Mouse (Mus musculus): ENCODE results near the gene Hsd3b7.
A peak's percentile ranks its signal among the peaks of the same experiment; 100 is the strongest.

Hsd3b7 gene

DNA sequence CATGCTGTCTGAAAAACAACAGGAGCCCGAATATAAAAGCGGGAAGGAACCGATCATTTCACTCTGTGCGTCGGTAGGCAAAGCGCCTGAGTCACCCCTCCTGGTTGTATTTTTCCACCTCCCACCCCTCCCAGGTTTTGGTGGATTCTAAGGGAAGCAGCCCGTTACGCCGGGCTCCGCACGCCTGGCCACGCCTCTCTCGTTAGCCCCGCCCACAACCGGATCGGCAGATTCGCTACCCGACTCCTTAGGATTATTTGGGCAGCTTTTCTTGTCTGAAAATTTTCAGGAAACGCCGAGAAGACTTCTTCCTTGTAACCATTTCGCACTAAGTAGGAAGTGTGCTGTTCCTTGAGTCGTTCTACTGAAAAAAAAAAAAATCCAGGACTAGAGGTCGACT is 24.0 kb upstream of the Hsd3b7 start, which contains the start of gene Setd1a:
Gene Setd1a, plus strand, starts transcription at position 245 of the 400 bp plus-strand sequence.
- DNase-seq = peak; percentile 91

DNA sequence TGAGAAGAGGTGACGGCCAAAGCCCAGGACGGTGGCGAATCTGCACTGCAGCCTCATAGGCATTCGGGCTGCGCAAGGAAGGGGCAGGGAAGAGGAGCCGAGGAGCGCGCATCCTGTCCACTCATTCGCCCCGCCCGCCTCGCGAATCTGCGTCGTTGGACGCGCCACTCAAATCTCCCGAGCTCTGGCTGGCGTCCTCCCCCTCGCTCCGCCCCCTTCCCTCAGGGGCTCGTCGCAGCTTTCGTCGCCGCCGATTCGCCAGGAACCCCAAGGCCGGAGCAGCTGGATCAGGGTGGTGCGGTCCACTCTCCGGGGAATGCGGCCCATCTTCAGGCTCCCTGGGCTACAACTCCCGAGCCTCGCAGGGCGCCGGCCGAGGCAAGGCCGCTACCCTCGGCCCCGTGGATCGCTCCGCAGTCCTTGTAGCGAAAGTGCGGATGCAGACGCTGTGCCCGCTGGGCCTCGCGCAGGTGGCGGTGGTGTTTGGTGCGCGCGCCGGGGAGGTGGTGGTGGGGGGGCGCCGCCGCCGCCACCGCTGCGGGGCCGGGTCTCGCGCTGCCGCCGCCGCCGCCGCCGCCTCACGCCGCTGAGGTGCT is 23.4 kb upstream of the Hsd3b7 start:
- peak; percentile 98 for DNase-seq

DNA sequence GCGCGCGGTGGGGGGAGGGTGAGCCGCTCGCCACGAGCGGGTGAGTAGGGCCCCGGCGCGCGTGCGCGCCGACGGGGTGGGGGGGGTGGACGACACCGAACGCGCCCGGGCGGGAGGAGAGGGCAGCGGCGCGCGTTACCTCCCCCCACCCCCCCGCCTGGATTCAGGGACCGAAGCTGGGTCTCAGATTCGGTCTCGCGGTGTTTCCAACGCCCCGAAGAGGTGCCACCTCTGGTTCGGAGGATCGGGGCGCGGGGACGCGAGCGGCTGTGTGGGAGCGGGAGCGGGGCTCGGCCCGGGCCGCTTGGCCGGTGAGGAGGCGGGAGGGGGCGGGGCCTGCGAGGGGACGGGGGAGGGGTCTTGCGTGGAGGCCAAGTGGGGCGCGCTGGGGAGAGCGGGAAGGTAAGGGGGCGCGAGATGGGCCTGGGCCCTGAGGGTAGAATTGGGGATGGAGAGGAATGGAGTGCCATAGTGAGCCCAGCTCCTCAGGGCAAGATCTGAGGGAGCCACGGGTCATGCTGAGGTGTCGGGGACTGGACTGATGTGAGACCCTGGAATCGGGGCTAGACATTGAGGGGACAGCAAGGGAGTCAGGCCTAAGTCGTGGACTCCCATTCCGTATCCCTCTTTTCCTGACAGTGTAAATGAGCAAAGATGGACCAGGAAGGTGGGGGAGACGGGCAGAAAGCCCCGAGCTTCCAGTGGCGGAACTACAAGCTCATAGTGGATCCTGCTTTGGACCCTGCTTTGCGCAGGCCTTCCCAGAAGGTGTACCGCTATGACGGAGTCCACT is 22.7 kb upstream of the Hsd3b7 start:
- peak; percentile 78 for DNase-seq

DNA sequence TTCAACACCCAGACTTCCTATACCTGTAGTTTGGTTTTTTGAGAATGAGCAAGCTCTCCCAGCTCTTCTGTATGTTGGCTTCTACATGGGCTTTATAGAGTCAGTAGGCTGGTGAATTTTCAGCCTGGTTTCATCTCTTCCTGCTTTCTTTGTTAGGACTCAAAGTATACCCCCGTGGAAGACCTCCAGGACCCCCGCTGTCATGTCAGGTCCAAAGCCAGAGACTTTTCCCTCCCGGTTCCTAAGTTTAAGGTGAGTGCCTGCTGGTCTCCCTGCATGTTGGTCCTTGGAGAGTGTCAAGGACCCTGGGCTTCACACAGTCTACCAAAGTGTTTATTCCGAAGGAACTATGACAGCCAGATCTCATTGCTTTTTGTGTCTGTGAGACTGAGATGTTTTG is 22.1 kb upstream of the Hsd3b7 start:
- peak; percentile 64 for DNase-seq

DNA sequence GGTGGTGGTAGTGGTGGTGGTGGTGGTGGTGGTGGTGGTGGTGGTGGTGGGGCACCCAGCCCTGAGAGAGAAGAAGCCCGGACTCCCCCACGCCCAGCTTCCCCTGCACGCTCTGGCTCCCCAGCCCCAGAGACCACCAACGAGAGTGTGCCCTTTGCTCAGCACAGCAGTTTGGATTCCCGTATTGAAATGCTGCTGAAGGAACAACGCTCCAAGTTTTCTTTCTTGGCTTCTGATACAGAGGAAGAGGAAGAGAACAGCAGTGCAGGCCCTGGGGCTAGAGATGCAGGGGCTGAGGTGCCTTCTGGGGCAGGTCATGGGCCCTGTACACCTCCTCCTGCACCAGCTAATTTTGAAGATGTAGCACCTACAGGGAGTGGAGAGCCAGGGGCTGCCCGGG is 15.1 kb upstream of the Hsd3b7 start, which contains the start of gene Gm49388:
Gene Gm49388, plus strand, starts transcription at position 301 of the 400 bp plus-strand sequence.
- no peak for DNase-seq

DNA sequence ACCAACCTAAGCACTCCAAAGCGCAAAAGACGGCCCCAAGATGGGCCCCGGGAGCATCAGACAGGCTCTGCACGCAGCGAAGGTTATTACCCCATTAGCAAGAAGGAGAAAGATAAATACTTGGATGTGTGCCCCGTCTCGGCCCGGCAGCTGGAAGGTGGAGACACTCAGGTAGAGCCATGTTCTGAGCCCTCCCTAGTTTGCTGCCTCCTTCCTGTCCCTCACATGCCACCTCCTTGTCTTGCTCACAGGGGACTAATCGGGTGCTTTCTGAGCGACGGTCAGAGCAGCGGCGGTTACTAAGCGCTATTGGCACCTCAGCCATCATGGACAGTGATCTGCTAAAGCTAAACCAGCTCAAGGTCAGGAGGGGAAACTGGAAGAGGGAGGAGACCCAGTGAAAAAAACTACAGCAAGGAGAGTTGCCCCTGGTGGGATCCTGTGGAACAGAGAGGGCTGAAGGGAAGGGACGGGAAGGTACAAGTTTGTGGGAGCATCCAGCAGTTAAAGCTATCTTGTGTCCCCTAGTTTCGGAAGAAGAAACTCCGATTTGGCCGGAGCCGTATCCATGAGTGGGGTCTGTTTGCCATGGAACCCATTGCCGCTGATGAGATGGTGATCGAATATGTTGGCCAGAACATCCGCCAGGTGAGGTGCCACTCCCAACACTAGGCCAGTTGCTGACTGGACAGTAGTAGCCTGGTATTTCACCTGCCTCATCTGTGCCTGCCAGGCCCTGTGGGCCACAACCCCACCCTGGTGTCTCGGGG is 3.1 kb upstream of the Hsd3b7 start:
- peak; percentile 64 for DNase-seq

DNA sequence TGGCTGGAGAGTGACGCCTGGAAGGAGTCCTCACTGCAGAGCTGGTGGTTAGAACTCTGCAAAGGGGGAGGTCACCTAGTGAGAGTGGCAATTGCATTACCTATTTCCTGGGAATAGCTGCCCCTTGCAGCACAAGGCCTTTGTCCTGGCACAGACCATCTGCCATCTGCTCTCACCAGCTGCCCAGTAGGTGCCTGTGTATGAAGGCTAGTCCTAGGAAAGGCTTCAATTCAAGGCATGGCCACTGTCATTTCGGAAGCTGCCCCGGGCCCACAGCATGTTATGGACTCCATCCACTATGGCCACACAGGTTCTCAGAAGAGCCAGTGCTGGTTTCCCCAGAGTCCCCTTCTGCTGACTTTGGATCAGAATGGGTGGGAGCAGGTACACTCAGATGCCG is 1.8 kb upstream of the Hsd3b7 start:
- DNase-seq = peak; percentile 98

DNA sequence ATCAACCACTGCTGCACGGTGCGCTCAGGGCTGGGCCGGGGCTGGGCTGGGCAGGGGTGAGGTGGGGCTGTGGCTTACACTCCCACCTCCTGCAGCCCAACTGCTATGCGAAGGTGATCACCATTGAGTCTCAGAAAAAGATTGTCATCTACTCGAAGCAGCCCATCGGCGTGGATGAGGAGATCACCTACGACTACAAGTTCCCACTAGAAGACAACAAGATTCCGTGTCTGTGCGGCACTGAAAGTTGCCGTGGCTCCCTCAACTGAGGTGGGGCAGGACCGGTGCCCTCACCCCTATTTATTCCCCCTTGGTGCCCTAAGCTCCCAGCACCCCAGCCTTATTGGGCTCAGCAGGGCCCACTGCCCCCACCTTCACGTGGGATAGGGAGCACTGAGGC is 1.2 kb upstream of the Hsd3b7 start:
- DNase-seq = peak; percentile 64

DNA sequence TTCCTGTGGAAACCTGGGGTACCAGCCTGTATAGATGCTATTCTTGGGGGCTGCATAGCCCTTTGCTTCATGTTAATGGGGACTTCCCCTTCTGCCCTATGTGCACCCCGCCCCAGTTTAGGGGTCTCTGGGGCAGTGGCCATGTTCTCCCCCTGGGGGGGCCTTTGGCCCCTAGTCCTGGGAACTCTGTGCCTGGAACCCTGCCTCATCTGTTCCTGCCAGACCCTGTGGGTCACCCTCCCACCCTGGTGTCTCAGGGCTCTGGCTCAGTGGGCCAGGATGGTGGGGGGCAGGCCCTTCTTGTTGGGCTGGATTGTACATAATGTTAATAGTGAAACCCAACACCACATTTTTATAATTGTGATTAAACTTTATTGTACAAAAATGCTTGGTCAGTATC is 666 bp upstream of the Hsd3b7 start:
- DNase-seq = peak; percentile 77

DNA sequence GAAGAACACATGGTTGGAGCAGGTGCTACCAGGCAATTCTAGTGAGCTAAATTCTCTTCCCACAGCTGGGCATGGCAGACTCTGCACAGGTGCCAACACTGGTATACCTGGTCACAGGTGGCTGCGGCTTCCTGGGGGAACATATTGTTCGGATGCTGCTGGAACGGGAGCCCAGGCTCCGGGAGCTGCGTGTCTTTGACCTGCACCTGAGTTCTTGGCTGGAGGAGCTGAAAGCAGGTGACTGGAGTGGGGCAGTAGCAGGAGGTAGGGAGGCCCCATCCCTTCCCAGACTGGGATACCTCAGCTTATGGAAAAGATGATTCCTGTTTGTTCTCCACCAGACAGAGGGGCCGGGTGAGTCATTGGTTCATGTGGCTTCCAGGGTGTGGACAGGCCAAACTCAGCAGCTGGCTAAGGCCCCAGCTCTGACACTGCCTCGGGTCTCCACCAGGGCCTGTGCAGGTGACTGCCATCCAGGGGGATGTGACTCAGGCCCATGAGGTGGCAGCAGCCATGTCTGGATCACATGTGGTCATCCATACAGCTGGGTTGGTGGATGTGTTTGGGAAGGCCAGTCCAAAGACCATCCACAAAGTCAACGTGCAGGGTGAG is 712 bp downstream of the Hsd3b7 start:
- peak; percentile 76 for DNase-seq

DNA sequence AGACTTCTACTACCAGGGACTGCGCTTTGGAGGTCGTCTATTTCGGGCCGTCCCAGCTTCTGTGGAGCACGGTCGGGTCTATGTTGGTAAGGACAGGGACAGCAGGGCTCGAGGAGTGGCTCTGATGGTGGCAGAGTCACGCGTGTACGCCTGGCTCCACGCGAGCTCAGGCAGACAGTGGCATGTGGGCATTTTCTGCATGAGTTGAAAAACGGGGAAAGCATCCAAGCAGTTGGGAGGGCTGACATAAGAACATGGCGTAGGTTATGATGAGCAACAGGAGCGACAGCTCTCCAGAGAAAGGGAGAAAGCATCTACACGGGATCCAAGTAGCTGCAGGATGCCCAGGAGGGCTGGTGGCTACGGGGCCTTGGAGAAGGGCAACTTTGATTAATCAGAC is 1.9 kb downstream of the Hsd3b7 start:
- peak; percentile 92 for DNase-seq

DNA sequence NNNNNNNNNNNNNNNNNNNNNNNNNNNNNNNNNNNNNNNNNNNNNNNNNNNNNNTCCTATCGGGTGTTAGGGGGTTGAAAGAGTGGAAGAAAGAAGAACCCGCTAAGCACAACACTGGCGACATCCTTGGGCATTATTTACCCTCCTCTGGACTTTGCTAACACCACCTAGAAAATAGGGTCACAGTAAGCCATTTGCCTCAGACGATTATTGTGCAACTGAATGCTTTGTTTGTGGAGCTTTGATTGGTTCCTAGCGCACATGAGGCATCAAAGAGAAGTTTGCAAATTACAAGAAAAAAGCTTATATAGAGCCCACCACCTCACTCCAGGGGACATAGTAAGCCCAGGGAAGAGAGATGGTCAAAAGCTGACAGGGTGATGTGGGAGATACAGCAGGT is 8.4 kb downstream of the Hsd3b7 start:
- no peak for DNase-seq

DNA sequence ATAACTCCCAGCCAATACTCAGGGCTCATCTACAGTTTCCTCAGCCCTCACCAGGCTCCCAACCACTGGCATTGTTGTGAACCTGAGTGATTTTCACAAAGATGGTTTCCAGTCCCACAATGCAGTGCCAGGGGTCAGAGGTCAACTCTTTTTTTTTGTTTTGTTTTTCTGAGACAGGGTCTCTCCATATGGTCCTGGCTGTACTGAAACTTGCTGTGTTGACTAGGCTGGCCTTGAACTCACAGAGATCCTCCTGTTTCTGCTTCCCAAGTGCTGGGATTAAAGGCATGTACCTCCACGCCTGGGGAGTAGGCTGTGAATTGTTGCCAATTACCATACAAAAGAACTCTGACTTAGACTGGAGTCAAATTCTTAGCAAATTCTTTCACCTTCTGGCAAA is 9.4 kb downstream of the Hsd3b7 start:
- DNase-seq = no peak

DNA sequence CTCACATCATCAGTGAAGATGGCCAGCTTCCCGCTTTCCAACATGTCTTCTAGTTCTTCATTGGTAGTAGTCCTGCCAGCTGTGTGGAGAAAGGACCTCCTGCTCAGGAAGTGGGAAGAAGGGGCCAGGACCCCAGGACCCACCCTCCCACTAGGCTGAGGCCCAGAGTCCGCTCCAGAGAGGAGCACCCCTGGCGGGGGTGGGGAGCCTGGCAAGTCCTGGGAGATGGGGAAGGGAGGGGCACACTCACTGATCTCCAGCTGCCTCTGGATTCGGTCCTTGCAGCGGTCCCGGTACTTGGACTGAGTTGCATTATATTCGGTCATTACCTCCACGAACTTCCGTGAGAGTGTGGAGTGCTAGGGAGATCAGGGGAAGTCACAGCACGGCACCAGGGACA is 10.2 kb downstream of the Hsd3b7 start:
- DNase-seq = peak; percentile 45

DNA sequence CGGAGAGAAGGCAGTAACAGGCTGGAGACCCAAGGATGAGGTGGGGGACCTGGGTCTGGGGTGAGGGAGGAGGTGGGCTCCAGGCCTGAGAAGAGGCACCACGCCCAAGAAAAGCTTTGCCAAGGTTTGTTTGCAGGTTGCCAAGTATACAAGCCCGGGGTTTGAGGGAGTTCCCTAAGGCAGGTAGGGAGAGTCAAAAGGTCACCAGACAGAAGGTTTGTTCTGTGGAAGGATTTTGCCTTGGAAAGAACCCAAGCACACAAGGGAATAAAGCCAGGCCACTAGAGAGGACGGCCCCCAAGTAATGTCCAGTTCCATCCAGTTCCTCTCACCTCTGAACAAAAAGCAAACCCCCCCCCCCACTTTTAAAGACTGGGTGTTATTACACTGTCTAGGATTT is 10.8 kb downstream of the Hsd3b7 start:
- peak; percentile 53 for DNase-seq

DNA sequence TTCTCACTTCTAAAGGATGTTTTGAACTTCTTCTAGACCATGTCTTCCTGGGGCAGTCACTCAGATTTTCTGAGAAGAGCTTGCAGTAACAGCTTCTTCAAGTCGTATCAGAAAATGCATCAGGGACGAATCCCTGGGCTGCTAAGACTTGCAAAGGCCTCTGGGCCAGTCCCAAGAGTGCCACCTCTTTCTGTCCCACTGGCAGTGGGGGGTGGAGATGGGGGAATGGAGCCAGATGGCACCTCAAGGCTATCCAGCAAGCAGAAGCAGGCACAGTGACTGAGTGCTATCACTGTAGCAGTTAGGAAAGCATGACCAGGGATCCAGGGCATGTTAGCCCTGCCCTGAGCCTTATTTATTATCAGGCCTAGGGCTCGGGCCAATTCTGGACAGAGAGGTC is 11.9 kb downstream of the Hsd3b7 start:
- DNase-seq = peak; percentile 67

DNA sequence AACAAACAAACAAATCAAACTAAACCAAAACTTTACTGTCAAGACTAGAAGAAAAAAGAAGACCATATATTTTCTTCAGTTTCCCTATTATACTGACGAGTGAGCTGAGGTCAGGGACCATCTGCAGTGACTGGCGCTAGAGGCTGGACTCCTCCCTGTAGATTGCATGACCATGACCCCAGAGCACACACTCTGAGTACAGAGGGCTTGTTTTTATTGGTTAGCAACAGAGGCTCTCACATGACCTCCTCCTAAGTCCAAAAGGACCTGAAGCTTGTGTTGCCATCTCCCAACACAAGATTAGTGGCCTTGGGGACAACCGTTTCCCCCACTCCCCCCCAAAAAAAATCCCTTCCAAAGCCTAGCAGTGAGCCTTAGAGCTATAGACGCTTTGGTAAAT is 13.4 kb downstream of the Hsd3b7 start:
- DNase-seq = no peak

DNA sequence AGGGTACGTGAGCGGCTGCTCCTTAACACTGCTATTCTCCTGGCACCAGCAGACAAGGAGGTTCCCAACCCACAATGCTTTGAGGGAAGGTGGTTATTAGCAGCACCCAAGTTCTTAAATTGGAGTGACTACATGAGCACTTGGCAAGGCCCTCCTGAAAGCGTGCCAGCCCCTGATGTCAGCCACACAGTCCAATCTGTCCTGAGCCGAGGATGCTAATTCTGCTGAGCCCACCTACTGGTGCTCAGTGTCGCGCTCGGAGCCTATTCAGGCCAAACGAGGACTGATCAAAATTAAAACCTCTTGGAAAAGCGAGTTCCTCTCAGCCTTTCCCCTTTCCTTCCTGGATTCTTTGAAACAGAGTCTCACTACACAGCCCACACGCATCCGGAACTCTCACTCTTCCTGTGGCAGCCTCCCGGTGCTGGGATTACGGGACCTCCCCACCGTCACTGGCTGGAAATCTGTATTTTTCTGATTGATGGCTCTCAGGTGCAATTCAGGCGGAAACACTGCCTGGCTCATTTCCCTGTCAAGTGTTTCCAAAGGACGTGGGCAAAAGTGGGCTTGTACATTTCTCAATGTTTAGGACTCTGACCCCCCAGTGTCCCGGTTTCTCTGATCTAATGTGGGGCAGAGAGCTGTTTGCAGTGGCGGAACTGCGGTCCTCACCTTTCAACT is 14.0 kb downstream of the Hsd3b7 start:
- DNase-seq = peak; percentile 97

DNA sequence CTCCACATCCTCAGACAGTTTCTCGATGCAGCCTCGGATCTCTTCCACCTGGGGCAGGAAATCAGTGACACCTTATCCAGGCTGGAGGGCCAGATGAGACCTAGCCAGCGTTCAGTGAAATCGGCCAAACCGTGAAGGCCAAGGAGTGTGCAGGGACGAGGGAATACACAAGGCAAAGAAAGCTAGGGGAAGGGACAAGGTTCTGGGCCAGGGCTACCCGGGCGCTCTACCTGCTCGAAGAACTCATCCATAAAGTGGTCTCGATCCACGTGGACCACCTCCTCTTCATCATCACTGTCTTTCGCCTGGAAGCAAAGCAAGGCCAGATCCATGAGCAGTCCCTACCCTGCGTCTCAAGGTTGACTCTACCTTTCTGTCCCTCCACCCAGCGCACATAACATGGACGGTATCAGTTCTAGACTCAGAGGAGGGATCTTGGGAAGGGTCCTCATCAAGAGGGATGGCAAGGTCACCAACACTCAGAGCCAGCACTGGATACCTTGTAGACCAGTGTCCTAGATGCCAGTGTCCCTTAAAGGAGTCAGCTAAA is 14.8 kb downstream of the Hsd3b7 start:
- peak; percentile 53 for DNase-seq

DNA sequence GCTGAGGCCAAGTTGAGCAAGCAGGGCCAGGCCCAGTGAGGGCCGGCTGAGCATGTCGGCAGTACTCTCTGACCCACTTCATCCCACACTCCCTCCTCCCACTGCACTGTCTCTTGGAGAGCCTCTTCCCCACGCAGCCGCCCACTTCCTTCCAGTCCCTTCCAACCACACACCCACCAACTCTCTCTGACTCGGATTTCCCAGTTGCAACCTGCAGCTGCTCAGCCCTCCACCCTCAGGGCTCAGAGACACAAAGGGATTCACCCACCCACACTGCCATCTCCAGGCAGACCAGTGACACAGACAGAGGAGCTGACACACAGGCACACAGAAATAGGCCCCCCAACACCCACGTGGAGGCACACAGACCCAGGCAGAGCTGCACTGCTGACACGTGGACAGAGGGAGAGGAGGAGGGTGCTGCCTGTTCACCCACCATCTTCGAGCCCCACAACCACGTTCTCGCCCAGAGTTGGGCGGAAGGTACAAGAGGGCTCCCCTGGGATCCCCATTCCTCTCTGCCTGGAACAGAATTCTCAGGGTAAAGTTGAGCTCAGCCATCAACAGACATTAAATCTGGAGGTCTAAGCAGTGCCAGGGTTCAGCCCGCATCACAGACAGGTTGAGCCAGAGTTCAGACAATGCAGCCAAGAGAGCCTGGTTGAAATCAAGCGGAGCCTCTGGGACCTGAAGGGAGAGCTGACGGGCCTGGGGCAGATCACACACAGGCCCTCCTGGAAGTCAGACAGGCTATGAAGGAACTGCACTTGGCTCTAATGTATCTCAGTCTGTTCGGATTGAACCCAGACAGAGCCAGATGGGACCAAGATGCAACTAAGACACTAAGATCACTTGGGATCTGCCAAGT is 15.8 kb downstream of the Hsd3b7 start:
- peak; percentile 76 for DNase-seq

DNA sequence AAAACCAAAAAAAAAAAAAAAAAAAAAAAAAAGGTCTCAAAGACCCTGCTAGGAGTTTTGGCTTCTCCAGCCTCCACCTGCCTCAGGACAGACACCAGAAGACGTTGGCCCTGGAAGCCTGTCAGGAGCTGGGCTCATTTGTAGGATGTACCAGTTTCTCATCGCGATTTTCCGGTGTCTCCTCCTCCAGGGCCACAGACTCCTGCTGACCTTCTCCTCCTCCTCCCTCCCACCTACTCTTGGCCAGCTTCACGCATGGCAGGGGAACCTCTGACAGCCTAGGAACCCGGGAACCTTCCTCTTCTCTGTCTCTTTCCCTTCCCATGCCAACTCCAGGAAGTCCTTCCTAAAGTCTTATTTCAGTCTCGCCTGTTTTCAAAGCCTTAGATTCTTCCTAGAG is 16.6 kb downstream of the Hsd3b7 start:
- peak; percentile 59 for DNase-seq

All from cerebellum, adult 9-11 months (tissue).